Mouse (Mus musculus) natural killer cell, adult 2 months (primary cell): ENCODE data around the gene Sik3.
"Not testable (repeated sequence)": the region's sequence is repeated elsewhere in the genome, so short reads cannot be mapped to it uniquely, and the experiment has no call there.

Source experiments
- DNase-seq, 2 experiments: peaks; one replicate each; pipeline ENCODE4 v3.0.0; 2022; ENCODE audit warnings: low spot score in 2 of 2

The Sik3 gene

GRCm38 (mm10) chr9:46103154-46103553 is 90.5 kb downstream of the Sik3 start:
- no peak for DNase-seq

- DNase-seq: no peak
These were observed 93.5 kb downstream of the Sik3 start for GRCm38 (mm10) chr9:46106105-46106504.

GRCm38 (mm10) chr9:46110648-46111047 is 98.0 kb downstream of the Sik3 start:
- DNase-seq: no peak

- DNase-seq: no peak
These were observed 98.7 kb downstream of the Sik3 start for GRCm38 (mm10) chr9:46111334-46111733.

- DNase-seq: no peak
These were observed 99.6 kb downstream of the Sik3 start for GRCm38 (mm10) chr9:46112246-46112645.

GRCm38 (mm10) chr9:46118844-46119385 is 106.3 kb downstream of the Sik3 start:
- no peak for DNase-seq

GRCm38 (mm10) chr9:46119943-46120441 is 107.4 kb downstream of the Sik3 start:
- no peak for DNase-seq

GRCm38 (mm10) chr9:46120468-46121253 is 108.0 kb downstream of the Sik3 start:
- DNase-seq: no peak

GRCm38 (mm10) chr9:46121486-46121885 is 108.9 kb downstream of the Sik3 start:
- no peak for DNase-seq

- no peak for DNase-seq
These were observed 110.1 kb downstream of the Sik3 start for GRCm38 (mm10) chr9:46122731-46123130.

GRCm38 (mm10) chr9:46126295-46126694 is 113.7 kb downstream of the Sik3 start:
- DNase-seq: no peak

- DNase-seq: no peak
These were observed 114.7 kb downstream of the Sik3 start for GRCm38 (mm10) chr9:46127326-46127725.

GRCm38 (mm10) chr9:46129241-46129640 is 116.6 kb downstream of the Sik3 start:
- no peak for DNase-seq

- DNase-seq: not testable (repeated sequence)
These were observed 120.2 kb downstream of the Sik3 start for GRCm38 (mm10) chr9:46132821-46133220.

- DNase-seq: no peak
These were observed 126.2 kb downstream of the Sik3 start for GRCm38 (mm10) chr9:46138831-46139230.

GRCm38 (mm10) chr9:46140811-46141210 is 128.2 kb downstream of the Sik3 start:
- no peak for DNase-seq

GRCm38 (mm10) chr9:46142031-46142430 is 129.4 kb downstream of the Sik3 start:
- DNase-seq: no peak

GRCm38 (mm10) chr9:46142492-46142891 is 129.9 kb downstream of the Sik3 start:
- no peak for DNase-seq

GRCm38 (mm10) chr9:46144976-46145375 is 132.4 kb downstream of the Sik3 start:
- no peak for DNase-seq

GRCm38 (mm10) chr9:46146437-46146836 is 133.8 kb downstream of the Sik3 start:
- DNase-seq: no peak

- DNase-seq: no peak
These were observed 136.1 kb downstream of the Sik3 start for GRCm38 (mm10) chr9:46148723-46149122.

GRCm38 (mm10) chr9:46149392-46149791 is 136.8 kb downstream of the Sik3 start:
- DNase-seq: peak; percentile 51 to 73

GRCm38 (mm10) chr9:46150116-46150515 is 137.5 kb downstream of the Sik3 start:
- peak in 1 of 2 experiments; percentile 35 for DNase-seq
